Mouse (Mus musculus): ENCODE data around the gene Camk1d. TPM values are rescaled to one million over a fixed set of nuclear protein-coding genes. Genes with fewer than 3 reads are reported as not detected.
"Not testable (repeated sequence)": the region's sequence is repeated elsewhere in the genome, so short reads cannot be mapped to it uniquely, and the experiment has no call there.

Gene Camk1d
- polyA plus RNA-seq, 1 experiment: 3.2 TPM

- H3K27me3 ChIP-seq (ENCODE audit: control insufficient read depth, insufficient read depth, low read length, poor library complexity, severe bottlenecking): no peaks in the 10 kb centered on the region
- H3K4me1 ChIP-seq (ENCODE audit: control insufficient read depth, insufficient read depth, low read length): peaks cover 2% of the 10 kb centered on the region
- no peaks in the 10 kb centered on the region for H3K36me3 ChIP-seq (ENCODE audit: control insufficient read depth, insufficient read depth, low read length, poor library complexity, severe bottlenecking)
- no peak overlapping the region for H3K4me3 ChIP-seq (ENCODE audit: low read depth, low read length)
- no peak overlapping the region for H3K27ac ChIP-seq (ENCODE audit: insufficient read depth, low read length)
- H3K9ac ChIP-seq (ENCODE audit: low read depth, poor library complexity, severe bottlenecking): no peak overlapping the region
- TF ChIP-seq EP300 (IDR thresholded peaks at IDR 0.05; ENCODE audit: insufficient read depth, low read depth, low read length) (no peak), POLR2A (IDR thresholded peaks at IDR 0.05; ENCODE audit: insufficient read depth, low read length) (no peak)
- no peaks in the 10 kb centered on the region for H3K9me3 ChIP-seq (replicated peaks; ENCODE audit: control insufficient read depth, insufficient read depth, low read length, poor library complexity, severe bottlenecking)
These were observed 112.3 kb downstream of the Camk1d start for GRCm38 (mm10) chr2:5602044-5602443.

DNA sequence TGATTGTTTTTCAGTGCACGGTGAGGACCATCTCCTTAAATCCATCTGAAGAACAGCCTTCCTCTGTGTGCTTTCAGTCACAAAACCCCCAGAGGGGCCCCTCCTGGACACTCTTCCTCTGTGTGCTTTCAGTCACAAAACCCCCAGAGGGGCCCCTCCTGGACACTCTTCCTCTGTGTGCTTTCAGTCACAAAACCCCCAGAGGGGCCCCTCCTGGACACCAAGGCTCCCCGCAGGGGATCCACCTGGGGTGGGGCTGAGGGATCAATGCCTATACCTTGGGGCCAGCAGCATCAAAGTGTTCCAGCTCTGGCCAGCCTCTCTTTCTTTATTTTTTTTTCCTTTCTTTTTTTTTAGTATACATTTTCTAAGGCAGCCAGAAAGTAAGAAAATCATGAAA, 113.1 kb downstream of the Camk1d start:
- H3K27me3 ChIP-seq (ENCODE audit: control insufficient read depth, insufficient read depth, low read length, poor library complexity, severe bottlenecking); H3K36me3 ChIP-seq (ENCODE audit: control insufficient read depth, insufficient read depth, low read length, poor library complexity, severe bottlenecking); H3K9ac ChIP-seq (ENCODE audit: low read depth, poor library complexity, severe bottlenecking); H3K27ac ChIP-seq (ENCODE audit: insufficient read depth, low read length); H3K4me3 ChIP-seq (ENCODE audit: low read depth, low read length); H3K9me3 ChIP-seq (replicated peaks; ENCODE audit: control insufficient read depth, insufficient read depth, low read length, poor library complexity, severe bottlenecking); H3K4me1 ChIP-seq (ENCODE audit: control insufficient read depth, insufficient read depth, low read length): not testable (repeated sequence)

DNA sequence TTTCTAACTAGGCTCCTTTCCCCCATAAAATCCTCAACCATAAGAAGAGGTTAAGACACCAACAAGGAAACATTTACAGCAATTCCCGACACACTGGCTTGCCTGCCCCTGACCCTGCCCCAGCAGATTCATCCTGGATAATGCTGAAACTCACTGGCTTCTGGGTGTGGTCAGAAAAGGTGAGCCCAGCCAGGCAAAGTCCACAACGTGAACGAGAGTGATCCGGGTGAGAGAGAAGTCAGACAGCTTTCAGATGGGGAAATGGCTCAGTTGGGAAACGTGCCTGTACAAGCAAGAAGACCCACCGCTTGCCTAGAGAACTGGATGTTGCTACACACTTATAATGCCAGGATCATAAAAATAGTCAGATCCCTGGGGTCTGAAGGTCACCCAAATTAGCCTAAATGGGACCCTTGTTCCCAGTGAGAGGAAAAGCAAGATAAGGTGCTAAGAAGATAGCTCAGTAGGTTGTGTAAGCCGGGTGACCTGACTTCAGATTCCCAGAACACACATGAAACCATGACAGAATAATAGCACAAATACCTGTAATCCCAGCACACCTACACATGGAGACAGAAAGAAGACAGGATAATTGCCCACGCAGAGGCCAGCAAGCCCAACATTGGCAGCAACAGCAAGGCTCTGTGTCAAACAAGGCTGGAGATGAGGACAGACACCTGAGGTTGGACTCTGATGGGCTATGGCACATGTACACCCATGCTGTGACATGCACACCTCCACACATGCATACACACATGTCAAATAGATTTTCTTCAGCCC, 113.9 kb downstream of the Camk1d start:
- Histone ChIP-seq H3K9me3 (replicated peaks; ENCODE audit: control insufficient read depth, insufficient read depth, low read length, poor library complexity, severe bottlenecking) (no peaks in the 10 kb centered on the region), H3K27me3 (ENCODE audit: control insufficient read depth, insufficient read depth, low read length, poor library complexity, severe bottlenecking) (no peaks in the 10 kb centered on the region), H3K4me3 (ENCODE audit: low read depth, low read length) (no peak overlapping the region), H3K9ac (ENCODE audit: low read depth, poor library complexity, severe bottlenecking) (no peak overlapping the region), H3K4me1 (ENCODE audit: control insufficient read depth, insufficient read depth, low read length) (peaks cover 2% of the 10 kb centered on the region), H3K36me3 (ENCODE audit: control insufficient read depth, insufficient read depth, low read length, poor library complexity, severe bottlenecking) (no peaks in the 10 kb centered on the region), H3K27ac (ENCODE audit: insufficient read depth, low read length) (no peak overlapping the region)
- TF ChIP-seq CTCF (IDR thresholded peaks at IDR 0.05; ENCODE audit: low read depth, low read length) (no peak), POLR2A (IDR thresholded peaks at IDR 0.05; ENCODE audit: insufficient read depth, low read length) (no peak), EP300 (IDR thresholded peaks at IDR 0.05; ENCODE audit: insufficient read depth, low read depth, low read length) (no peak)

- no peak for TF ChIP-seq CTCF (IDR thresholded peaks at IDR 0.05; ENCODE audit: low read depth, low read length)
- TF ChIP-seq POLR2A (IDR thresholded peaks at IDR 0.05; ENCODE audit: insufficient read depth, low read length): no peak
- no peak for TF ChIP-seq EP300 (IDR thresholded peaks at IDR 0.05; ENCODE audit: insufficient read depth, low read depth, low read length)
- H3K9me3 ChIP-seq (replicated peaks; ENCODE audit: control insufficient read depth, insufficient read depth, low read length, poor library complexity, severe bottlenecking): no peaks in the 10 kb centered on the region
- H3K4me1 ChIP-seq (ENCODE audit: control insufficient read depth, insufficient read depth, low read length): peaks cover 2% of the 10 kb centered on the region
These were observed 114.6 kb downstream of the Camk1d start for GRCm38 (mm10) chr2:5599713-5600112.

GRCm38 (mm10) chr2:5598533-5598932, 115.8 kb downstream of the Camk1d start:
- Histone ChIP-seq H3K36me3 (ENCODE audit: control insufficient read depth, insufficient read depth, low read length, poor library complexity, severe bottlenecking) (no peaks in the 10 kb centered on the region), H3K27ac (ENCODE audit: insufficient read depth, low read length) (no peak overlapping the region), H3K4me3 (ENCODE audit: low read depth, low read length) (no peak overlapping the region), H3K4me1 (ENCODE audit: control insufficient read depth, insufficient read depth, low read length) (peaks cover 2% of the 10 kb centered on the region), H3K27me3 (ENCODE audit: control insufficient read depth, insufficient read depth, low read length, poor library complexity, severe bottlenecking) (no peaks in the 10 kb centered on the region), H3K9ac (ENCODE audit: low read depth, poor library complexity, severe bottlenecking) (no peak overlapping the region), H3K9me3 (replicated peaks; ENCODE audit: control insufficient read depth, insufficient read depth, low read length, poor library complexity, severe bottlenecking) (no peaks in the 10 kb centered on the region)
- no peak for TF ChIP-seq CTCF (IDR thresholded peaks at IDR 0.05; ENCODE audit: low read depth, low read length)
- TF ChIP-seq EP300 (IDR thresholded peaks at IDR 0.05; ENCODE audit: insufficient read depth, low read depth, low read length): no peak
- TF ChIP-seq POLR2A (IDR thresholded peaks at IDR 0.05; ENCODE audit: insufficient read depth, low read length): no peak

More at GRCm38 (mm10) chr2:5599713-5600112, 114.6 kb downstream of the Camk1d start:
- Histone ChIP-seq H3K4me3 (ENCODE audit: low read depth, low read length) (no peak overlapping the region), H3K9ac (ENCODE audit: low read depth, poor library complexity, severe bottlenecking) (no peak overlapping the region), H3K27ac (ENCODE audit: insufficient read depth, low read length) (no peak overlapping the region), H3K36me3 (ENCODE audit: control insufficient read depth, insufficient read depth, low read length, poor library complexity, severe bottlenecking) (no peaks in the 10 kb centered on the region), H3K27me3 (ENCODE audit: control insufficient read depth, insufficient read depth, low read length, poor library complexity, severe bottlenecking) (no peaks in the 10 kb centered on the region)

DNA sequence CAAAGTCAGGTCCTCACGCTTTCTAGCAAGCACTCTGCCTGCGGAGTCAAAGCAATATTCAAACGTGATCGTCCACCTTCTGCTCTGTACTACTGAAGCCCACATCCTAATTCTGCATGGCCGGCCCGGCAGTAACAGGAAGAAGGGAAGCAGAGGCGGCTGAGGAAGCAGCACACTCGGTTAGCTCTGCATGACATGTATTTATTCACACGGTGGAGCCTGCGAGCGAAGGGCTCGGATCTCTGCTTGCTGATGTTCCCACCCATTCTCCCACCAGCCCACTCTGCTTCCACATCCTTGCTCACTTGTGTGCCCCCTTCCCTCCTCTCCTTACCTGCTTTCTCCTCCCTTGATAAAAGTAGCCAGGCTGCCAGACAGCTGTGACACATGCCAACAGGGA, 117.4 kb downstream of the Camk1d start:
- Histone ChIP-seq H3K9me3 (replicated peaks; ENCODE audit: control insufficient read depth, insufficient read depth, low read length, poor library complexity, severe bottlenecking) (no peaks in the 10 kb centered on the region), H3K9ac (ENCODE audit: low read depth, poor library complexity, severe bottlenecking) (no peak overlapping the region), H3K27ac (ENCODE audit: insufficient read depth, low read length) (no peak overlapping the region), H3K36me3 (ENCODE audit: control insufficient read depth, insufficient read depth, low read length, poor library complexity, severe bottlenecking) (no peaks in the 10 kb centered on the region), H3K4me1 (ENCODE audit: control insufficient read depth, insufficient read depth, low read length) (peaks cover 2% of the 10 kb centered on the region), H3K4me3 (ENCODE audit: low read depth, low read length) (no peak overlapping the region), H3K27me3 (ENCODE audit: control insufficient read depth, insufficient read depth, low read length, poor library complexity, severe bottlenecking) (no peaks in the 10 kb centered on the region)
- TF ChIP-seq CTCF (IDR thresholded peaks at IDR 0.05; ENCODE audit: low read depth, low read length) (no peak), POLR2A (IDR thresholded peaks at IDR 0.05; ENCODE audit: insufficient read depth, low read length) (no peak), EP300 (IDR thresholded peaks at IDR 0.05; ENCODE audit: insufficient read depth, low read depth, low read length) (no peak)

Measured in ES-Bruce4 (cell line).